Mouse (Mus musculus): ENCODE measurements around the gene Olfr1044. TPM values are rescaled to one million over a fixed set of nuclear protein-coding genes. Genes with fewer than 3 reads are reported as not detected.
"Not testable (repeated sequence)": the region's sequence is repeated elsewhere in the genome, so short reads cannot be mapped to it uniquely, and the experiment has no call there.

Olfr1044 gene
- total RNA-seq (2021), result not detected
- long read RNA-seq, experiment 1, result 0 reads
- long read RNA-seq, experiment 2, result 0 reads

DNA sequence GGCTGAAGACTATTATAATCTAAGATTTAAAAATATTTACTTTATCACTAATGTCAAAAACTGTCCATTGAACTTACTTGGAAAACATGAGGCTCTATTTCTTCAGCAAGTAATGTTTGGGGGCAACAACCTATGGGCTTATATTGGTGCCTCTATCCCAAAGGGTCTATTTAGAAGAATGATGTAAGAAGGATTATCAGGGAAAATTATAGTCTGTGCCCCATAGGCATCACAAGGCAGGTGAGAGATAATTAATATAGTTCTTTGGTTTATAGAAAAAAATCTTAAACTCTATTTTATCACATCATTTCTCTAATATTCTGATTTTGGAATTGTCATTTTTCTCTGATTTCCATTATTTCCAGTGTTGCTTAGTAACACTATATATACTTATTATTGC lies at the start of gene Olfr1044:
Olfr1044 (minus strand) TSS at position 101 of the 400 bp plus-strand sequence.
- no peak for DNase-seq (ENCODE audit: low spot score in 2 of 2)

DNA sequence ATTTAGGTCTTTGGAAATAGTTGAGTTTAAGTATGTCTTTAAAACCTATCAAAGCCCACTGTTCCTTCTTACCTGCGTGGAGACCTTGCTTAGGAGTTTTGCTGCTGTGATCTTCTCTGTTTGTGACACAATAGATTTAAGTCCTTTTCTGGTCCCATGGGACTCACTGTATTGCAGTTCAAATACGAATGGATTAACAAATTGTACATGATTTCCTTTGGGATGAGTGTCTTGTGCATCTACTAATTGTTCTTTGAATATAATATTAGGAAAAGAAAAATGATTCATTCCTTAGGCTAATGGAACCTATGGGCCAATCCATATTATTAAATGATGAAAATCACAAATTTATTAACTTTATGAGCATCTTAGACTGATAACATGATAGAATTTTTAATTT lies 41.6 kb upstream of the Olfr1044 start, which contains the start of gene Olfr1046:
Olfr1046 (minus strand) TSS at position 101 of the 400 bp plus-strand sequence.
- no peak for DNase-seq (ENCODE audit: low spot score in 2 of 2)

DNA sequence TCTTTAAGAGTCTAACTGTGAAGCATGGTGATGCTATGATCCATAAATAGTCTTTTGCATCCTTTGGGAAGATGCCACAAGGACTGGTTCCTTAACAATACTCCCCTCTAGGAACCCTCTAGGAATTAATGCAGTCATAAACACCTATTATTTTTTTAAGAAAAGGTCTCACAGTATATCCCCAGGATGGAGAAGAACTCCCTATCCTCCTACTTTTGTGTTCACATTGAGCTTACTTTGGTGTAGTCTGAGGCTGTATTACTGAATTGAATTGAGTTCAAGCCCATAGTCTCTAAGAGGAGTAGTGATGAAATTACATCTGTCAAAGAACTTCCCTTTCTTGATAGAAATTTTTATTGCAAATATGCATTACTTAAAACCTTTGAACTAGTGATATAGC lies 25.3 kb upstream of the Olfr1044 start, which contains the start of gene Olfr1045:
Olfr1045 (minus strand) TSS at position 101 of the 400 bp plus-strand sequence.
- no peak for DNase-seq (ENCODE audit: low spot score in 2 of 2)

DNA sequence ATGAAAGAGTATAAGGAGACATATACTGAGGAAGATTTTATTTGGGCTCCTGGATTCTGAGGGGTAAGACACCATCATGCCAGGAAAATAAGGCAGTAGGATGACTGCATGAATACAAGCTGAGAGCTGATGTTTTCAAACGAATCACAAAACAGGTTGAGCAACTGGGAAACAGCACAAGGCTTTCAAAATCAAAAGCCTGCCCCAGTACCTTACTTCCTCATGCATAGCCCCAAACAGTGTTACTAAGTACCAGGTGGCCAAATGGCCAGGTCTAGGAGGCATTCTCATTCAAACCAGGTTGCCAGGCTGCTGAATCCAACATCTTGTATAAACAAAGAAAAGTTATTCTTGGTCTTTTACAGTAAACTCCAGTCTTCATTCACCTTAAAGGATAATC lies 18.2 kb upstream of the Olfr1044 start:
- no peak for DNase-seq (ENCODE audit: low spot score in 2 of 2)

DNA sequence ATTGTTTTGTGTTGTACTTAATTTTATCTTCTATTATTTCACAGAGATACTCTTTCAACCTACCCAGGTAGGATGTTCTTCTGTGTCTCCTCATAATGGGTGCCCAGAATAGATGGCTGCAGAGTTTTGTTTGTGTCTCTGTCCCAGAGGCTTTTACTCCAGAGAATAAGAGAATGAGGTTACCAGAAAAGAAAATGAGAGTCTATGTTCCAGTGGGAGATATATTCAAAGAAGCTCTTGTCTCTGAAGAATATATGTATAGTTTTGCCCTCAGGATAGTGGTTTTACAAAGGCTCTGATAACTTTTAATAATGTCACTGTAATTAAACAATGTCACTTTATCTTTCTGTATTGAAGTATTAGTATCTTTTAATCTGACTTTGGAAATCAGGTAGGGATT lies 8.0 kb upstream of the Olfr1044 start, which contains the start of gene Olfr52:
Olfr52 (minus strand) TSS at position 101 of the 400 bp plus-strand sequence.
- DNase-seq (ENCODE audit: low spot score in 2 of 2), result no peak

DNA sequence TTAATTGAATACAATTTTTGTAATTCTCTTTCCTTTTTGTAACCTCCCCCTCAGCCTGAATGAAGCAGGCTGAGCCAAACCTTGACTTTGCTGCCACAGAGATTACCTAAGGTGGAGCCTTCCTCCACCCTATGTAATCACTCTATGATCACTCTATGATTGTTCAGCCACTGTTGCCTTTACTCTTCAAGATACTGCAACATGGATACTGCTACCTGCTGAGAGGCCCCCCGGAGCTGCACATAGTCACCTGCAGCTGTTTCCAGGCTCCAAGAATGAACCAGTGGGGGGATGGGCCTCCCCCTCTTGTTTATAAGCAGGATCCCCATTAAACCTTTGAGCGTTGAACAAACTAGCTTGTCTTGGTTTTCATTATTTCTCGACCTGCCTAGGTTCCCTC lies 2.3 kb upstream of the Olfr1044 start:
- DNase-seq (ENCODE audit: low spot score in 2 of 2), result no peak

DNA sequence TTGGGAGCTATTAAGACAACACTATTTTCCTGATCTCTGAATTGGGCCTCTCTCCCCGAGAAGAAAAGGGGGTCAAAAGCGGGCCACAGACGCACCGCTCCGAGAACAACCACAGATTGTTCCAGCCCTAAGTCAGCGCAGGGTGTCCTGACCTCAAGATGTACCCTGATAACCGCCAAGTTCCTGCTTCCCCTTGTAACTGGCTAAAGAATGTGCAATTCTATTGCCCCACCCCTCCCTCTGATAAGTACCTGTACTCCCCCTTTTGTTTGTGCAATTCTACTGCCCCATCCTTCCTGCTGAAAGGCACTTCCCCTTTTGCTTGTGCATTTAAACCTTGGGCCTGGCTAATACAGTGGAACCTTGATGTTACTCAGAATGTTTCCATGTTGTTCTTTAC lies 2.2 kb downstream of the Olfr1044 start:
- DNase-seq (ENCODE audit: low spot score in 2 of 2), result not testable (repeated sequence)

DNA sequence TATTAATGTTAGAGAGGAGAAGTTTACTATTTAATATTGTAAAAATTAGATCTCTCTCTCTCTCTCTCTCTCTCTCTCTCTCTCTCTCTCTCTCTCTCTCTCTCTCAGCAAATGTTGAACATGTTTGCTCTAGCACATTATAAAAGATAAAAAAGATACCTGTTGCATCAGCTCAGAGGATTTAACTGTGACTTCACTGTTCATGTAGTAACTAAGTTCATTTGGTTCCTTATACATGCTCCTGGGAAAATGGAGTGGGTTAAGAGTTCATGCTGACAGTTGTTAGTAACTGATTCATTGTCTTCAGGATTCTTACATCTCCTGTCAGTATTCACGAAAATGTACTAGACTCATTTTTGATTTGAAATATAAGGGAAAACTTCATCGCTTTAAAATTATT lies 10.2 kb downstream of the Olfr1044 start, which contains the start of gene Olfr1043:
Olfr1043 (minus strand) TSS at position 101 of the 400 bp plus-strand sequence.
- no peak for DNase-seq (ENCODE audit: low spot score in 2 of 2)

DNA sequence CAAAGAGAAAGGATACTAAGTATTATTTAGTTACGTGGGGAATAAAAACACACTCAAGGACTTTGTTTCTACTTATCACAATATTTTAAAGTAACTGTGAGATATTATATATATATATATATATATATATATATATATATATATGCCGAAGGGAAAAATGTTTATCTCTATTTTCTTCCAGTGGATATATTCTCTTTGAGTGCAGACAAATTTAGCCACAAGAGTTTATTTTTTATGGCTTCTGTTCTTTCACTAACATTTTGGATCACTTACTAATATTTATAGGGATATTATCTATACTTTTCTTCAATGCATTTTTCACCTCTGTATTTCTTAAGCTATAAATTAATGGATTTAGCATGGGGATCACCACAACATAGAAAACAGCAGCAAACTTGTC lies 15.9 kb downstream of the Olfr1044 start, which contains the start of gene Olfr1042:
Olfr1042 (minus strand) TSS at position 101 of the 400 bp plus-strand sequence.
- no peak for DNase-seq (ENCODE audit: low spot score in 2 of 2)

DNA sequence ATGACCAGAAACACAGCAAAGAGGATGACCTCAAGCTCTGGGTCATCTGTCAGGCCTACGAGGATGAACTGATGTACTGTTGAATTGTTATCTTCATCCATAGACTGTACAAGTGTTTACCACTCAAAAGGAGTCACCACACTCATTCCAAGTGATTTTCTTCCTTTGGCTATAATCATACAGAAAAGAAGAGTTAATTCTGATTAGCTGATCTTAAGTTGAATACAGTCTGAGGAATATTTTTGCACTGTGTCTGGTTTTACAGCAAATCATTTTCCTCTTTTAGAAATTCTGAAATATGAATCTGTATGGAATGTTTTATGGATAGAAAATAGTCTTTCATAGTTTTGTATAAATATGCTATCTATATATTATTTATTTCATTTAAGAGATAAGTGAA lies 31.0 kb downstream of the Olfr1044 start, which contains the start of gene Olfr1040:
Olfr1040 (minus strand) TSS at position 101 of the 400 bp plus-strand sequence.
- no peak for DNase-seq (ENCODE audit: low spot score in 2 of 2)

DNA sequence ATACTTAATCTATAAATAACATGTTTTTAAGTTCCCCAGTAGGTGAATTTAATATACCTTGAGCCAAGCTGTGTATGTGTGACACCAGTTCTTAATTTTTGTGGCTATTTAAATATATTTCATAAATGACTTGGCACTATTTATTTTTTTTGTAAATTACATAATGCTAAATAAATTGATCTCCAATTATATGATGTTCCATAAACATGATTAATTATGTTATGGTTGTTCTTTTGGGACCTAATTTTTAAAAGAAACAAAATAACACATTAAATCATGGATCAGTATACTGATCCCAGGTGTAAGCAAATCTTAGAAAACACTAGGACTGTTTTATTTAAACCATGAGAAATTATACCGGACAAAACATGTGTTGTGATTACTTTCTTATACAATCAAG lies 41.8 kb downstream of the Olfr1044 start, which contains the start of gene Olfr1039:
Olfr1039 (minus strand) TSS at position 101 of the 400 bp plus-strand sequence.
- no peak for DNase-seq (ENCODE audit: low spot score in 2 of 2)

Other genes with a start within 250 kb of the Olfr1044 start
- not detected for gene Olfr1028, start 227.4 kb downstream of the Olfr1044 start, total RNA-seq (2021)
- not detected for gene Olfr1029, start 203.9 kb downstream of the Olfr1044 start, total RNA-seq (2021)
- not detected for gene Olfr1030, start 198.5 kb downstream of the Olfr1044 start, total RNA-seq (2021)
- gene Olfr1031, start 187.5 kb downstream of the Olfr1044 start, total RNA-seq (2021), result not detected
- gene Olfr1032, start 172.3 kb downstream of the Olfr1044 start, total RNA-seq (2021), result not detected
- gene Olfr1033, start 157.2 kb downstream of the Olfr1044 start, total RNA-seq (2021), result not detected
- not detected for gene Olfr1034, start 132.0 kb downstream of the Olfr1044 start, total RNA-seq (2021)
- gene Olfr1036, start 103.8 kb downstream of the Olfr1044 start, total RNA-seq (2021), result not detected
- gene Olfr1037, start 90.4 kb downstream of the Olfr1044 start, total RNA-seq (2021), result not detected
- gene Olfr1039, start 41.9 kb downstream of the Olfr1044 start, total RNA-seq (2021), result not detected
- not detected for gene Olfr1040, start 31.1 kb downstream of the Olfr1044 start, total RNA-seq (2021)
- not detected for gene Olfr1042, start 16.0 kb downstream of the Olfr1044 start, total RNA-seq (2021)
- gene Olfr1043, start 10.3 kb downstream of the Olfr1044 start, total RNA-seq (2021), result not detected
- gene Olfr52, start 7.9 kb upstream of the Olfr1044 start, total RNA-seq (2021), result not detected
- not detected for gene Olfr1045, start 25.2 kb upstream of the Olfr1044 start, total RNA-seq (2021)
- not detected for gene Olfr1046, start 41.5 kb upstream of the Olfr1044 start, total RNA-seq (2021)
- gene Olfr1047, start 53.6 kb upstream of the Olfr1044 start, total RNA-seq (2021), result not detected
- not detected for gene Olfr1048, start 62.5 kb upstream of the Olfr1044 start, total RNA-seq (2021)
- gene Olfr1049, start 80.5 kb upstream of the Olfr1044 start, total RNA-seq (2021), result not detected
- not detected for gene Olfr1051, start 101.3 kb upstream of the Olfr1044 start, total RNA-seq (2021)
- gene Olfr1052, start 114.6 kb upstream of the Olfr1044 start, total RNA-seq (2021), result not detected
- gene Olfr1053, start 137.5 kb upstream of the Olfr1044 start, total RNA-seq (2021), result not detected
- gene Olfr1054, start 157.6 kb upstream of the Olfr1044 start, total RNA-seq (2021), result not detected
- not detected for gene Olfr1055, start 172.5 kb upstream of the Olfr1044 start, total RNA-seq (2021)
- not detected for gene Olfr1056, start 184.6 kb upstream of the Olfr1044 start, total RNA-seq (2021)
- not detected for gene Olfr1057, start 200.6 kb upstream of the Olfr1044 start, total RNA-seq (2021)
- not detected for gene Olfr1058, start 210.7 kb upstream of the Olfr1044 start, total RNA-seq (2021)
- not detected for gene Olfr1061, start 236.2 kb upstream of the Olfr1044 start, total RNA-seq (2021)
- gene Olfr1062, start 248.9 kb upstream of the Olfr1044 start, total RNA-seq (2021), result not detected

Data from layer of hippocampus, postnatal 14 days (tissue).